Mouse (Mus musculus): ENCODE measurements around the gene Vta1. TPM values are rescaled to one million over a fixed set of nuclear protein-coding genes. Genes with fewer than 3 reads are reported as not detected.

The Vta1 gene
- total RNA-seq, 2 experiments from 2014 or later, result 47.9 to 51.1 TPM

Other genes starting within 250 kb of the Vta1 start
- gene Adgrg6, start 159.9 kb downstream of the Vta1 start, total RNA-seq (2021), result 1 to 10 TPM; 2.0 to 4.7 TPM
- gene Nmbr, start within 50 bp of the Vta1 start, total RNA-seq (2021), result not detected
- gene Gje1, start 12.7 kb upstream of the Vta1 start, total RNA-seq (2021), result not detected

All from adrenal gland, postnatal 10 days (tissue).